Mouse (Mus musculus) liver, postnatal 0 days (tissue): Measurements from ENCODE around the gene Ttc19.

Experiments used
- CTCF ChIP-seq: sonication (generic); IDR thresholded peaks from 2 replicates; pipeline ENCODE4 v1.5.1; 2016; ENCODE audit warnings: antibody characterized with exemption, low read depth
- EP300 ChIP-seq: IDR thresholded peaks from 2 replicates; pipeline ENCODE4 v1.6.1; 2016; ENCODE audit warnings: antibody characterized with exemption, low read depth, mild to moderate bottlenecking

DNA sequence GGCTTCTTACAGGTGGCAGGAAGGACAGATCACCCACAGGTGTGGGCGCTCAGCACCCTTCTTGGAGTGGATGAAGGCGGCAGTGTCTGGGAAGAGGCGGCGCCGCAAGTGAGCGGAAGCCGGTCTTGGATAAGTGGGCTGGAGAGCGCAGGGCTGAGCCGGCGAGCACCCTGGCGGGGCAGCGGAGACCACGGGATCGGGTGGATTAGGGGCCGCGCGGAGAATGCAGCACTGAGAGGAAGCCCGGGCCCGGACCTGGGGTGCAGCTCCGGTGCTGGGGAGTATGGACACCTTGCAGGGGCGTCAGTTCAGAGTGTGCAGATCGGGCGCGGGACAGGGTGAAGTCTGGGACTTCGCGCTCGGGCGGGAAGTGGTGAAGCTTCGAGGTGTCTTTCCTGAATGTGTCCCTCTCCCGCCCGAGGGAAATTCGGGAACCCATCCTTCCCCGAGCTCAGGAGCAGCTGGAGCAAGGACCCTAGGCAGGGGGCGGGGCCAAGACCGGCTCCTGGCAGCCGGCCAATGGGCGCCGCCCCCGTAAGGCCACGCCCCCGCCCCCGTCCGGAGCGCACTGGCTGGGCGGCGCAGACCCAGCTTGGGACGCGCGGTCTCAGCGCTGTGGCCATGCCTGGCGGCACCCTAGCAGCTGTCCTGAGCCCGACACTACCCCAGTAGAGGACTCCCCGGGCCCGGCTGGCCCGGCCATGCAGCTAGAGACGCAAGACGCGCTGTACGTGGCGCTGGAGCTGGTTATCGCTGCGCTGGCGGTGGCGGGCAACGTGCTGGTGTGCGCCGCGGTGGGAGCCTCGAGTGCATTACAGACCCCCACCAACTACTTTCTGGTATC is 32.6 kb upstream of the Ttc19 start, which contains the start of gene Adora2b:
- TF ChIP-seq EP300 (no peak), CTCF (no peak)
